Mouse (Mus musculus): ENCODE data around the gene Akap8l.

DNA sequence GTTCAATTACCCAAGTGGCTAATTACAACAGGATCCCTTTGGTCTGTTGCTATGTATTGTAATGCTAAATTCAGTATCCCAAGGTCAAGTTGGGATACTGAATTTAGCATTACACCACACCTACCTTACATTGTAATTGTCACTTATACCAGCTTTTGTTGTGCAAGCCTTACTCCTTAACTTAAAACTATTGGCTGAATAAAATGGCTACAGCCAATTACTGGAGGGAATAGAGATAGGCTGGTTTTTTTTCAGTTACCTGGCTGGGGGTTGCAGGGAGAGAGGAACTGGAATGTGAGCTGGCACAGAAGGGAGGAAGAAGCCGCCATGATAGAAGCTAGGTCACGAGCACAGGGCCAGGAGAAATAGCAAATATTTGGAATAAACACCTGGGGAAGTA lies 54.5 kb downstream of the Akap8l start:
- TF ChIP-seq ZC3H11A (IDR thresholded peaks at IDR 0.05; ENCODE audit: borderline replicate concordance, low read depth, low read length) (no peak), CHD2 (IDR thresholded peaks at IDR 0.05; ENCODE audit: low read depth, low read length) (no peak)
